Comparison of ENCODE assay signal across 21 mouse cellular contexts in the genomic region with DNA sequence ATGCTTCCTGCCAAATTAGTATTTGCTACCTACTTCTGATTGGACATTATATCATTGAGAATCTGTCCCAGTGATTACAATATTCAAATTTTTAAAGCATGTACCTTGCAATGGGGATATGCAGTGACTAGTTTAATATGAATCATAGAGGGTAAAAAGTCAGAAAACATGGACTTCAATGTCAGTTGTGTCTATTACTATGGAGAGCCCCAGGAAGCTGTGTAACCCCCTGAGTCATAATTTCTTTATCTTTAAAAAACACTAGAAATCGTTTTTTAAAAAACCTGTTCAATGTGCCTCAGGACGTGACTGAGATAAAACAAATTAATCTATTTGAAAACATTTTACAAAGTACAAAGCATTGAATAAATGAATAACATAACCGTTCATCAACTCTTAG.
DNase-seq lines count a peak whose midpoint lies in the region; ATAC-seq lines count a peak whose summit lies in the region.
"Had no signal": no experiment of that assay in that cellular context is flagged by ENCODE, and none has a peak within 500 bp of the region (broad histone marks: within the 10 kb centered on the region; RNA-seq: fewer than 3 reads in every experiment).

No protein-coding gene starts in this region.

- no peaks in the 10 kb centered on the region for H3K36me3 ChIP-seq in midbrain, embryonic 14.5 days (ENCODE audit: control insufficient read depth, insufficient read depth, low read length)
- no peaks in the 10 kb centered on the region for H3K36me3 ChIP-seq in midbrain, embryonic 13.5 days
- H3K36me3 ChIP-seq in midbrain, embryonic 15.5 days (replicated peaks), result no peaks in the 10 kb centered on the region
- H3K36me3 ChIP-seq in midbrain, embryonic 10.5 days, result no peaks in the 10 kb centered on the region
- no peaks in the 10 kb centered on the region for H3K36me3 ChIP-seq in midbrain, embryonic 16.5 days (ENCODE audit: control insufficient read depth, insufficient read depth, low read length)
- no peaks in the 10 kb centered on the region for H3K36me3 ChIP-seq in midbrain, embryonic 11.5 days (ENCODE audit: control insufficient read depth, insufficient read depth, low read length)
- H3K36me3 ChIP-seq: G1E had no signal

- no peaks in the 10 kb centered on the region for H3K9me3 ChIP-seq in midbrain, embryonic 14.5 days (ENCODE audit: control insufficient read depth, low read length)
- no peaks in the 10 kb centered on the region for H3K9me3 ChIP-seq in midbrain, embryonic 13.5 days
- no peaks in the 10 kb centered on the region for H3K9me3 ChIP-seq in midbrain, embryonic 15.5 days
- H3K9me3 ChIP-seq in midbrain, embryonic 10.5 days (replicated peaks), result no peaks in the 10 kb centered on the region
- no peaks in the 10 kb centered on the region for H3K9me3 ChIP-seq in midbrain, embryonic 16.5 days (replicated peaks; ENCODE audit: control insufficient read depth, low read length, poor library complexity, severe bottlenecking)
- H3K9me3 ChIP-seq in midbrain, embryonic 11.5 days (ENCODE audit: control insufficient read depth, low read length), result no peaks in the 10 kb centered on the region
- H3K9me3 ChIP-seq: G1E had no signal

- no peak overlapping the region for H3K27ac ChIP-seq in midbrain, embryonic 14.5 days (replicated peaks; ENCODE audit: low read depth, low read length)
- no peak overlapping the region for H3K27ac ChIP-seq in midbrain, embryonic 13.5 days
- H3K27ac ChIP-seq in midbrain, embryonic 15.5 days, result no peak overlapping the region
- H3K27ac ChIP-seq in midbrain, embryonic 10.5 days (replicated peaks), result no peak overlapping the region
- H3K27ac ChIP-seq in midbrain, embryonic 16.5 days (ENCODE audit: low read length), result no peak overlapping the region
- H3K27ac ChIP-seq in midbrain, embryonic 11.5 days (ENCODE audit: low read depth, low read length), result no peak overlapping the region

- H3K27me3 ChIP-seq in midbrain, embryonic 14.5 days (ENCODE audit: control insufficient read depth, insufficient read depth, low read length), result no peaks in the 10 kb centered on the region
- H3K27me3 ChIP-seq in midbrain, embryonic 13.5 days, result no peaks in the 10 kb centered on the region
- no peaks in the 10 kb centered on the region for H3K27me3 ChIP-seq in midbrain, embryonic 15.5 days (replicated peaks)
- no peaks in the 10 kb centered on the region for H3K27me3 ChIP-seq in midbrain, embryonic 10.5 days (ENCODE audit: low read depth, poor library complexity, severe bottlenecking)
- no peaks in the 10 kb centered on the region for H3K27me3 ChIP-seq in midbrain, embryonic 16.5 days (ENCODE audit: control insufficient read depth, insufficient read depth, low read depth, low read length)
- no peaks in the 10 kb centered on the region for H3K27me3 ChIP-seq in midbrain, embryonic 11.5 days (ENCODE audit: control insufficient read depth, insufficient read depth, low read length)
- H3K27me3 ChIP-seq: CH12.LX had no signal

- no peak overlapping the region for H3K4me2 ChIP-seq in midbrain, embryonic 14.5 days (ENCODE audit: low read length)
- H3K4me2 ChIP-seq in midbrain, embryonic 13.5 days (replicated peaks), result no peak overlapping the region
- H3K4me2 ChIP-seq in midbrain, embryonic 15.5 days, result no peak overlapping the region
- no peak overlapping the region for H3K4me2 ChIP-seq in midbrain, embryonic 16.5 days (ENCODE audit: low read length)
- H3K4me2 ChIP-seq in midbrain, embryonic 11.5 days, result no peak overlapping the region

- ATAC-seq in midbrain, embryonic 14.5 days (ENCODE audit: low FRiP score, low TSS enrichment), result no peak
- no peak for ATAC-seq in midbrain, embryonic 13.5 days
- peak; percentile 75; the same call in 1 of the 2 replicates for ATAC-seq in midbrain, embryonic 15.5 days (replicated peaks)
- peak; percentile 51 for ATAC-seq in midbrain, embryonic 16.5 days
- ATAC-seq in midbrain, embryonic 11.5 days (ENCODE audit: low FRiP score), result no peak
- ATAC-seq: activated CD4-positive, CD25-positive, alpha-beta regulatory T cell, adult 4 months; CD4-positive, CD25-positive, alpha-beta regulatory T cell, adult 4 months; Patski had no signal

- 57% methylated on average over 3 of the region's 3 CpGs for WGBS in midbrain, embryonic 14.5 days
- 67% methylated on average over 3 of the region's 3 CpGs for WGBS in midbrain, embryonic 13.5 days
- WGBS in midbrain, embryonic 15.5 days, result 54% methylated on average over 3 of the region's 3 CpGs
- WGBS in midbrain, embryonic 10.5 days, result 84% methylated on average over 3 of the region's 3 CpGs
- 56% methylated on average over 3 of the region's 3 CpGs for WGBS in midbrain, embryonic 16.5 days
- WGBS in midbrain, embryonic 11.5 days, result 76% methylated on average over 3 of the region's 3 CpGs

- H3K9ac ChIP-seq in midbrain, embryonic 14.5 days (replicated peaks; ENCODE audit: low read length), result no peak overlapping the region
- H3K9ac ChIP-seq in midbrain, embryonic 13.5 days (replicated peaks), result no peak overlapping the region
- no peak overlapping the region for H3K9ac ChIP-seq in midbrain, embryonic 15.5 days
- no peak overlapping the region for H3K9ac ChIP-seq in midbrain, embryonic 16.5 days (ENCODE audit: low read depth, low read length)
- H3K9ac ChIP-seq in midbrain, embryonic 11.5 days (ENCODE audit: low read length), result no peak overlapping the region

- no peak overlapping the region for H3K4me3 ChIP-seq in midbrain, embryonic 14.5 days (replicated peaks; ENCODE audit: low read depth, low read length)
- H3K4me3 ChIP-seq in midbrain, embryonic 13.5 days (replicated peaks), result no peak overlapping the region
- H3K4me3 ChIP-seq in midbrain, embryonic 15.5 days, result no peak overlapping the region
- H3K4me3 ChIP-seq in midbrain, embryonic 10.5 days, result no peak overlapping the region
- H3K4me3 ChIP-seq in midbrain, embryonic 16.5 days (ENCODE audit: low read depth, low read length), result no peak overlapping the region
- H3K4me3 ChIP-seq in midbrain, embryonic 11.5 days (ENCODE audit: low read depth, low read length), result no peak overlapping the region

- peak; percentile 16 for DNase-seq in midbrain, embryonic 14.5 days
- DNase-seq in midbrain, embryonic 10.5 days (ENCODE audit: low spot score), result no peak
- no peak for DNase-seq in midbrain, embryonic 11.5 days (ENCODE audit: low spot score, missing footprints)
- DNase-seq: adrenal gland, adult 2 months; adrenal gland, adult 8-10 months; adrenal gland, postnatal 10 days; adrenal gland, postnatal 14 days; adrenal gland, postnatal 25 days; adrenal gland, postnatal 36 days; B cell, adult 2 months; cerebellum, adult 11 months; cerebellum, adult 11-12 months; cerebellum, adult 18-20 months had no signal

- H3K4me1 ChIP-seq in midbrain, embryonic 14.5 days (ENCODE audit: control insufficient read depth, insufficient read depth, low read length), result no peaks in the 10 kb centered on the region
- no peaks in the 10 kb centered on the region for H3K4me1 ChIP-seq in midbrain, embryonic 13.5 days (replicated peaks)
- no peaks in the 10 kb centered on the region for H3K4me1 ChIP-seq in midbrain, embryonic 15.5 days
- no peaks in the 10 kb centered on the region for H3K4me1 ChIP-seq in midbrain, embryonic 10.5 days
- no peaks in the 10 kb centered on the region for H3K4me1 ChIP-seq in midbrain, embryonic 16.5 days (ENCODE audit: control insufficient read depth, insufficient read depth, low read length)
- no peaks in the 10 kb centered on the region for H3K4me1 ChIP-seq in midbrain, embryonic 11.5 days (ENCODE audit: control insufficient read depth, insufficient read depth, low read length)

Comparison
In these comparisons a context has a peak if more than half of its experiments do, and no peak if none do; other contexts are left out.
1. ATAC-seq: peak in midbrain, embryonic 15.5 days (single experiment) and midbrain, embryonic 16.5 days (single experiment); none in midbrain, embryonic 14.5 days (single experiment), midbrain, embryonic 13.5 days (single experiment) and midbrain, embryonic 11.5 days (single experiment).